Mouse (Mus musculus): Measurements from ENCODE around the gene Thtpa.

Thtpa gene

GRCm38 (mm10) chr14:55078366-55078989, 16.1 kb upstream of the Thtpa start:
- no peak for DNase-seq

DNA sequence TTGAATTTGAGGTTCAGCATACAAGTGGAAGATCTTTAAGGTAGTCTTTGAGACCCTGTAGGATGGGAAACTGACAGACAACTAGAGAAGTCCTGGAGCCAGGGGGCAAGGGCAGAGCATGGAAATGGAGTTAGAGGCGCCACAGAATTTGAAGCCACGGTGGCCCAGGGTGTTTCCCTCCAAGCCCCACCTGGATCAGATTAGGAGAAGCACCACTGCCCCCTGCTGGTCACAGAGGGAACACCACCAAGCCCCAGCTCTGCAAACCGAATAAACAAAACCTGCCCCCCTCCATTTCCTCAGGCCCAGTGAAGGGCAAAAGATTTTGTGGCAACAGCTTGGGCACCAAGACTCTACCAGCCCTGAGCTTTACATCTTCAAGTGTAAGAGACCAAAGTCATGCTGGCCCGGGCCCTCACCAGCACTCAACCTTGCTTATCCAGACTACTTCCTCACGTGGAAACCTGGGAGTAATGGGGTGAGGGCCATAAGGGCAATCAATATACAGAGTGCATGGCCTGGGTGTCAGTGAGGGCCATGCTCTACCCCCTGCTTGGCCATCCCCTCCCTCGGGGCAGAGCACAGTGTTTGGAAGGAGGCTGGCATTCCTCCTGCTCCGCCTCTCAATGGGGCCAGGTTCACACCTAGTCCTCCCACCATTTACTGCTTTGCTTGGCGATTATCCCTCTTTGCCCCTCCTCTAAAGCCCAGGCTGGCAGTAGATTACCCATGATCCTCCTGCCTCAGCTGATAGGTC, 15.2 kb upstream of the Thtpa start:
- DNase-seq: peak; percentile 80

DNA sequence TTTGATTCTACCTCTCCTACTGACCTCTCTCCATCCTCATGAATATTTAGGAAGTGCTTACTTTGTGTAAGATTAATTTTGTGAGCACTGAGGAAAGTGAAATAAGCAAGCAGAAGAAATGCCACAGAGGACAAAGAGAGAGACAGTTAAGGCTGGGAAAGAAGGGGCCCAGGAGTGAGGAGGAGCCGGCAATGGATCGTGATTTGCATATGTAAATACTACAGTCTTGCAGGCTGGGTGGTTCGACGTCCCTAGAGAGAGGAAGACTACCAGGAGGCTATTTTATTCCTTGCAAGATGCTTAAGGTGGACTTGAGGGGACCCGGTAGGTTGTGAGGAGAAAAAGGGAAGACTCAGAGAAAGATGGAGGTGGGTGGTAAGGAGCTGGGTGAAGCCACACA, 13.5 kb upstream of the Thtpa start:
- no peak for DNase-seq

- no peak for DNase-seq
Observed at GRCm38 (mm10) chr14:55083481-55083880, 11.1 kb upstream of the Thtpa start.

- DNase-seq: peak; percentile 19
Observed at GRCm38 (mm10) chr14:55085324-55086008, 9.1 kb upstream of the Thtpa start.

DNA sequence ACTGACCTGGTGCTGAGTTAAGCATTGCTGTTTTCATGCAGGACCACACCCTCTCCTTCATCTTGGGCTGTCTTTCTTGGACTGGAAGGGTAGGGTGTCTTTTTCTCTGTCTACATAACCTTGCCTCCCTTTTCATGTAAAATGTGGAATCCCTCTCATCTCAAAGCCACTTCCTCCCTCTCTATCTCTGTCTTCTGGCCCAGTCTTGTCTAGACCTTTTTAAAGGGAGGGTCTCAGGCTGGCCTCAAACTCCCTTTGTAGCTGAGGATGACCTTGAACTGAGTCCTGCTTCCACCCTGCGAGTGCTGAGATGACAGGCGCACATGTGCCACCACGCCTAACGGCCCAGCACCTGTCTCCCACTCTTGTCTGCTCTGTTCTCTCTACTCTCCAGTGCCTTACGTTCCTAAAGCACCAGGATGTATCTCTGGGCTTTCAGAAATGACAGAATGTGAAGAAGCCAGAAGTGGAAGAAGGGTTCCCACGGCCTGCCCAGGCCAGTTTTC, 8.5 kb upstream of the Thtpa start:
- DNase-seq: no peak

- no peak for DNase-seq
Observed at GRCm38 (mm10) chr14:55089199-55089947, 5.2 kb upstream of the Thtpa start.

GRCm38 (mm10) chr14:55091209-55091865, 3.2 kb upstream of the Thtpa start:
- DNase-seq: no peak

GRCm38 (mm10) chr14:55092011-55092577, 2.5 kb upstream of the Thtpa start, which contains the start of gene Zfhx2:
TSS of gene Zfhx2 (minus strand) at chr14:55092324.
- peak; percentile 93 for DNase-seq

DNA sequence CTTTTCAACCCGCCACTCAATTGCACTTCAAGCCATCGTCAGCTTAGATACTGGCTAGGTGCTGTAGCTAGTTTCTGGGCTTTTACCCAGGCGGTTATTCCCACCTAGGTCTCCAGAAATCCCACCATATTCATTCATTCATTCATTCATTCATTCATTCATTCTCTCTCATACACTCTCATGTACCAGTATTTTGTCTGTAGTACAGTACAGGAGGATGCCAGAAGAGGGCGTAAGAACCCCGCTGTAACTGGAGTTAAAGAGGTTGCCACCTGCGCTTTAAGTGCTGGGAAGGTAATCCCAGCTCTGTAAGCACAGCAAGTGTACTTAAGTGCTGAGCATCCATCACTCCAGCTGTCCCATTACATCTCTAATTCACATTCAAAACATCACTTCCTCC, 657 bp upstream of the Thtpa start:
- no peak for DNase-seq

DNA sequence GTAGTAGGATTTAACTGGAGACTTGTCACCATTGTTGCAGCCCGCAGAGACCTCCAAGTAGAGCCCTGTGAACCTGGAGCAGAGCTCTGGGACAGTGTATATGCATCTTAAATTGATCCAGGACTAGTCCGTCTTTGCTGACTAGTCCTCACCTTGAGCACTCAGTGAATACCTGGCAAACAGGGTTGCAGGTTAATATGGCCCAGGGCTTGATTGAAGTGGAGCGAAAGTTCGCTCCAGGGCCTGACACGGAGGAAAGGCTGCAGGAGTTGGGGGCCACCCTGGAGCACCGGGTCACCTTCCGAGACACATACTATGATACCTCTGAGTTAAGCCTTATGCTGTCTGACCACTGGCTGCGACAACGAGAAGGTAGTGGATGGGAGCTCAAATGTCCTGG, 679 bp downstream of the Thtpa start:
- DNase-seq: no peak

DNA sequence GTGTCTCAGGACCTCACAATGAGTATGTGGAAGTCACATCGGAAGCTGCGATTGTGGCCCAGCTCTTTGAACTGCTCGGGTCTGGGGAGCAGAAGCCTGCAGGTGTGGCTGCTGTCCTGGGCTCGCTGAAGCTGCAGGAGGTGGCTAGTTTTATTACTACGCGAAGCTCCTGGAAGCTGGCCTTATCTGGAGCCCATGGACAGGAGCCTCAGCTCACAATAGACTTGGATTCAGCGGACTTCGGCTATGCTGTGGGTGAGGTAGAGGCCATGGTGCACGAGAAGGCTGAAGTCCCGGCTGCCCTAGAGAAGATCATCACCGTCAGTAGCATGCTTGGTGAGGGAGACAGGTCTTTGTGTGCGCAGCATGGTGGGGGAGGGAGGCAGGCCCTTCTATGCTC, 1.1 kb downstream of the Thtpa start:
- no peak for DNase-seq

GRCm38 (mm10) chr14:55096573-55097087, 2.0 kb downstream of the Thtpa start:
- DNase-seq: no peak

DNA sequence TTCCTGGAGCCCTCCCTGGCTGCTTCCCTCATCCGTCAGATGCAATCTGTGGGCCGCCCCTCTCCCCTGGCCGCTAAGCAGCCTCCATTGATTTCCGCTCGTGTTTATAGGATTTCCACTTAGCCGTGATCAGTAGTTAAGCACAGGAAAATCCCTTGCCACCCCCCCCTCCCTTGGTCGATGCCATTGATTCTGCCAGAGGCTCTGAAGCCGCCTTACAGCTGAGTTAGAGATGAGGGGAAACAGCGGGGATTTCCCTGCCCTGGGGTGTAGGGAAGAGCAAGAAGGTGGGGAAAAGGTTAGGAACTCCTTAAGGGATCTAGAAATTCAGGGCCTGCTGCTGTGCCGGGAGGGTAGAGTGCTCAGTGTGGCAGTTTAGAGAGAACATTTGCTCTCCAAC, 3.1 kb downstream of the Thtpa start:
- DNase-seq: no peak

- peak; percentile 64 for DNase-seq
Observed at GRCm38 (mm10) chr14:55098067-55098466, 3.5 kb downstream of the Thtpa start.

GRCm38 (mm10) chr14:55101592-55101991, 7.0 kb downstream of the Thtpa start:
- no peak for DNase-seq

DNA sequence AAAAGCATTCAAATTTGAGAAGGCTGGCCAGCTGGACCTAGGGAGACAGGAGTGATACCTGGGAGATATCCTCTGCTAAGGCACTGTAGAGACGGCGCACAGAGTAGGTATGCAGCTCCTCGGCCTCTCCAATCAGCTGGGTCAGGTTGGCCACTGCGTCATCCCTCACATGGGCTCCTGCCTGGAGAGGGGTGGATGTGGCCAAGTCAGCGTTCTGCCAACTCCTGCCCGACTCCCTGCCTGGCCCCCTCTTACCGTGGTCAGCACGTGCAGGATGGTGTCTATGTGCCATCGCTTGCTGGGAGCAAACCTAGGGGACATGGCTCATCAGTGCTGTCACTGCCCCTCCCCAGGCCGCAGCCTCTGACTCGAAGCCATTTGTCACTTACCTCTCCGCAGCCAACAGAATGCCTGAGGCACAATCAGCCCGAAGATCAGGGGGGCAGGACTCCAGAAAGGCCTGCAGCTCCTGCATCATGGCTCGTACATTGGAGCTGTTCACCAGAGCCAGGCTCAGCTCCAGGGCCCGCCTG, 7.7 kb downstream of the Thtpa start:
- DNase-seq: no peak

GRCm38 (mm10) chr14:55104365-55104764, 9.8 kb downstream of the Thtpa start:
- DNase-seq: no peak

DNA sequence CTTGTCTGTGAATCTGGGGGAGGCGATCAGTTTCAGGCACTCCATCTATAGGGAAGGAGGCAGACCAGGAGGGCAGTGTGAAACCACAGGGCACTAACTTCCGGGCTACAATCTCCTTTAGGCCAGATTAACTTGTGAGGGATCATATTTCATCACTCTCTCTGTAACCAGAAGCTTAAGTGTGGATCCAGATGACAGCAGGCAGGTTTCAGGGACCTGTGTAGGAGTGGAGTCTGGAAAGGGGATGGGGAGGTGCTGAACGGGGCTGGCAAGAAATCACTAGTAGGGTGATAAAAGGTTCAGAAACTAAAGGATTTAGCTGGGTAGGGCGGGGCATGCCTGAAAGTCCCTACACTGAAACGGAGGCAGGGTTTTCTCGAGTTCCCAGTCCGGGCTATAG, 10.8 kb downstream of the Thtpa start:
- DNase-seq: no peak

DNA sequence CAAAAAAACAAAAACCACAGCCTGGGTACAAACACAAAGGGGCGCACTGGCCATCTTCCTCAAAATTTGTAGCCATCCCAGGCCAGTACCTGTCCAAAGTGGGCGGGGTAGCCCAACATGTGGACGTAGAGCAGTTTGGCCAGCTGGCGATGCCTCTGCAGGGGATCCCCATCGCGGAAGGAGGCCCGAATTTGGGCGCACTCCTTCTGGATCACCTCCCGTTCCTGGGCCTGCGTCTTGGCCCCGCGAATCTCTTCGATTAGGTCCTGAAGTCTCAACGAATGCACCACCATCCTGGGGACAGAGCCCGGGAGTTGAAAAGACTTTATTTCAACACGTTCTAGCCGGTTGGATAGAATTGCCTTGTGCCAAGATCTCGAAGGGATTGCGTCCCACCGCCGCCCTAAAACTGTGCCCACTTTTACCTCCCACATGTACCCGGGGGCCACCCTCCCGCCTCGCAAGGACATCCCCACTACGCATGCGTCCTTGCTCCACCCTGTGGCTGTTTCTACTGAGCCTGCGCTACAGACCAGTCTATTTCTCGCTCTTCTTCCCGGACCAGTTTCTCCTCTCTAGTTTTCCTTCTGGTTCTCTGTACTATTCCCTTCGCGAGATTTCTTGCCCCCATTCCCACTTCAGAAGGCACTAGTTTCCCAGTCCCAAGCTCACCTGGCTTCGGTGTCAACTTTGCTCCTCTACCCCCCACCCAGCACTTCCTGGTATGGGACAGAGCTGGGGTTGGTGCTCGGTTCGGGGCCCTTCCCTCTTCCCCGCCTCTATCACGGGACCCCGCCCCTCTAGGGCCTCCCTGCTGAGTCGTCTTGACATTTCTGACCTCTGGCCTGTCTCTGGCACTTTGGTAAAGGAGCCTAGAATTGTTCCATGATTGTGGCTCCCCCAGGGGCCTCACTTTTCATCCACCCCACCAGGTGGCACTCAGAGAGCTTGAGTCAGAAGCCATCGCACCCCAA, 11.5 kb downstream of the Thtpa start, which contains the start of gene Ap1g2:
Gene Ap1g2 (minus strand): TSS at position 758 of the 974 bp plus-strand sequence.
- peak; percentile 87 for DNase-seq

Measured in right cerebral cortex, postnatal 14 days (tissue).